Mouse (Mus musculus): ENCODE measurements around the gene Olfr1494.

Olfr1494 gene

DNA sequence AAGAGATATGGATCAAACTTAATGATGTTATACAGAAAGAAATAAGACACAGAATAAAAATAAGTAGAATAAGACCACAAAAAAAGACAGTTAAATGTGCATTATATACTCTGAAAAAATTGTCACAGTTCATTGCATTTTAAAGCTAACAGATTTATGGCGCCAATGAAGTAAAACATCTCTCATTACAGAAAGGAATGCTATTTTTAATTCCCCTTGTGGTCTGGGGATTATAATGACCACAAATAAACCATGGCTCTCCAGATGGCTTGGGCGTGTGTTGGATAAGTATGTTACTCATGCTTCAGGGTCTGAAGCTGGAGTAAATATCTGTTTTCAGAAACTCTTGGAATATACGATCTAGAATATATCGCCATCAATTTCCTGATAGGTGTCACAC lies at the start of gene Olfr1494:
Gene Olfr1494, plus strand, starts transcription at position 301 of the 400 bp plus-strand sequence.
- no peak for DNase-seq (ENCODE audit: inconsistent age in 2 of 2, low spot score in 1 of 2)

GRCm38 (mm10) chr19:13696968-13697367 lies 42.6 kb upstream of the Olfr1494 start, which contains the start of gene Olfr1491:
Olfr1491 (plus strand) TSS chr19:13697268.
- DNase-seq (ENCODE audit: inconsistent age in 2 of 2, low spot score in 1 of 2) = no peak

GRCm38 (mm10) chr19:13722978-13723377 lies 16.6 kb upstream of the Olfr1494 start, which contains the start of gene Olfr1493-ps1:
Olfr1493-ps1 (plus strand) TSS chr19:13723278.
- DNase-seq (ENCODE audit: inconsistent age in 2 of 2, low spot score in 1 of 2) = no peak

DNA sequence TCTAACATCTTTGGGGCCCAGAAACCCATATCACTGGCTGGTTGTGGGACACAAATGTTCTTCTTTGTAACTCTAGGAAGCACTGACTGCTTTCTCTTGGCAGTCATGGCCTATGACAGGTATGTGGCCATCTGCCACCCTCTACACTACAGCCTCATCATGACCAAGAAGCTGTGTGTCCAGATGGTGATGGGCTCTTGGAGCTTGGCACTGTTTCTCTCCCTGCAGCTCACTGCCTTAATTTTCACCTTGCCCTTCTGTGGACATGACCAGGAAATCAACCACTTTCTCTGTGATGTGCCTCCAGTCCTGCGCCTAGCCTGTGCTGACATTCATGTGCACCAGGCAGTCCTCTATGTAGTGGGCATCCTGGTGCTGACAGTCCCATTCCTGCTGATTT lies 9.8 kb downstream of the Olfr1494 start:
- DNase-seq (ENCODE audit: inconsistent age in 2 of 2, low spot score in 1 of 2) = no peak

- no peak for DNase-seq (ENCODE audit: inconsistent age in 2 of 2, low spot score in 1 of 2)
Observed at GRCm38 (mm10) chr19:13764306-13764705, 24.8 kb downstream of the Olfr1494 start, which contains the start of gene Olfr1495. Olfr1495 (plus strand) TSS chr19:13764606.

DNA sequence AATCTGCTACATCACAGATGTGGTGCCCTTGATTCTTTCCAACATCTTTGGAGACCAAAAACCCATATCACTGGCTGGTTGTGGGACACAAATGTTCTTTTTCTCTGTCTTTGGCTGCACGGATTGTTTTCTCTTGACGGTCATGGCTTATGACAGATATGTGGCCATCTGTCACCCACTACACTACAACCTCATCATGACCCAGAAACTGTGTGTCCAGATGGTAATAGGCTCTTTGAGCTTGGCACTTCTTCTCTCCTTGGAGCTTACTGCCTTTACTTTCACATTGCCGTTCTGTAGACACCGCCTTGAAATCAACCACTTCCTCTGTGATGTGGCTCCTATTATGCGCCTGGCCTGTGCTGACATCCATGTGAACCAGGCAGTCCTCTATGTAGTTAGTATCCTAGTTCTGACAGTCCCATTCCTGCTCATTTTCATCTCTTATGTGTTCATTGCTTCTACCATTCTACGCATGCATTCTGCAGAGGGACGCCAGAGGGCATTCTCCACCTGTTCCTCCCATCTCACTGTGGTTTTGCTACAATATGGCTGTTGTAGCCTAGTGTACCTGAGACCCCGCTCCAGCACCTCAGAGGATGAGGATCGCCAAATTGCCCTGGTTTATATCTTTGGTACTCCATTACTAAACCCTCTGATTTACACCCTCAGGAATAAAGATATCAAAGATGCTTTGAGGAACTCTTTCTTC lies 29.2 kb downstream of the Olfr1494 start:
- no peak for DNase-seq (ENCODE audit: inconsistent age in 2 of 2, low spot score in 1 of 2)

GRCm38 (mm10) chr19:13777578-13777977 lies 38.0 kb downstream of the Olfr1494 start, which contains the start of gene Olfr1496:
Olfr1496 (plus strand) TSS chr19:13777878.
- no peak for DNase-seq (ENCODE audit: inconsistent age in 2 of 2, low spot score in 1 of 2)

DNA sequence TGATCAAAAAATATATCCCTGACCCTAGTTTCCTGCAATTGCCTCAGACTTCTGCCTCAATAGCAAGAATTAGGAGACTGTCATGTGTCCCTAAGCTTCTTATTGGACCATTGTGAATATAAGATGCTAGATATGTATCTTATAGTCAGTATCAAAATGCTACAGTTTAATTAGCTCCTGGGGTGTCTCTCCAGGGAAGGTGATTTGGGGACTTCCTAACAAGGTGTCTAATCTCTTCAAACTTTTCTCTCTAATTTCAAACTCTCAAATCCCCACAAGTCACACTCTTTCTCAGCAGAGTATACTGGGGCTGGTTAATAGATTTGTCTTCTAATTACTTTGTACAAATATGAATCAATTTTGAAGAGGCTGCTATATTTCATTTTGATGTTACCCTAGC lies 58.6 kb downstream of the Olfr1494 start, which contains the start of gene Olfr1497:
Gene Olfr1497, minus strand, starts transcription at position 101 of the 400 bp plus-strand sequence.
- no peak for DNase-seq (ENCODE audit: inconsistent age in 2 of 2, low spot score in 1 of 2)
